Mouse (Mus musculus): ENCODE data around the gene Gm49333.
"Not testable (repeated sequence)": the region's sequence is repeated elsewhere in the genome, so short reads cannot be mapped to it uniquely, and the experiment has no call there.

The Gm49333 gene

DNA sequence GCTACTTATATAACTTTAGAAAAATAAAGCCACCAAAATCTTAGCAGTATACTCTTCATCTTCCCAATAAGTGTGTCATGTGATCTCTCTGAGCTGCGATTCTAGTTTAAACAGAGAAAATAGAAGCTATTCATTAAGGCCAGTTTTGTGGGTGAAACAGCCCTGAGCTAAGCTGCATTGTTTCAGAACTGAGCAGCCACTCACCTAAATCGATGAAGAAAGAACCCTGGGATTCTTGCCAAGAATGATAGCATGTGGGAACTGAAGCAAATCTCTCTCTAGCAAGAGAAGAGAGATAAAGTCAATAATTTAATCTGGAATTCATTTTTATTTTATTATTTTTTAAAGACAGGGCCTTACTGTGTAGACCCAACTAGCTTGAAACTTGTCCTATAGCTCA lies 11.8 kb downstream of the Gm49333 start:
- no peak for DNase-seq (ENCODE audit: low read depth, low spot score)

DNA sequence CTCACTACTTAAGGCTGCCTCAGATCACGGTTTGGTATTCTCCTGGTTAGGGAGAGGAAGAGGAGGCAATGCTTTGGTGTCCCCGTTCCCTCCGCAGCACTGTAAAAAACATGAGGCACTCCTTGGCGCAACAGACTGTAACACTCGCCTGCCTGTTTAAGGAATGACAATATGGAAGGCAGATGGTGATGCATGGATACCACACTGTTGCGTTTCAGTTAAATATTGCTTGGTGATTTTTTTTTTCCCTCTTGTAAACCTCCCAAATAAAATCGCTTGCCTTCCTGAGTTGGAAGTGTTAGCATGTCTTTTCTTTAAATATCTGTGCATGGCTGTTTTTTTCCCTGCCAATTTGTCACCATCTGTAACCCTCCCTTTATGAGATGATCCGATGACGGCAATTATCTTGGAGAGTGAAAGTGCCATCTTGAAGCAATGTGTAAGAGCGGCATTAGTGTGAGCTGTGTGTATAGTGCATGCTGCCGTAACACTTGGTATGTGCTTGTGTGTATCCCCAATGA lies 17.5 kb downstream of the Gm49333 start:
- DNase-seq (ENCODE audit: low read depth, low spot score) = no peak

DNA sequence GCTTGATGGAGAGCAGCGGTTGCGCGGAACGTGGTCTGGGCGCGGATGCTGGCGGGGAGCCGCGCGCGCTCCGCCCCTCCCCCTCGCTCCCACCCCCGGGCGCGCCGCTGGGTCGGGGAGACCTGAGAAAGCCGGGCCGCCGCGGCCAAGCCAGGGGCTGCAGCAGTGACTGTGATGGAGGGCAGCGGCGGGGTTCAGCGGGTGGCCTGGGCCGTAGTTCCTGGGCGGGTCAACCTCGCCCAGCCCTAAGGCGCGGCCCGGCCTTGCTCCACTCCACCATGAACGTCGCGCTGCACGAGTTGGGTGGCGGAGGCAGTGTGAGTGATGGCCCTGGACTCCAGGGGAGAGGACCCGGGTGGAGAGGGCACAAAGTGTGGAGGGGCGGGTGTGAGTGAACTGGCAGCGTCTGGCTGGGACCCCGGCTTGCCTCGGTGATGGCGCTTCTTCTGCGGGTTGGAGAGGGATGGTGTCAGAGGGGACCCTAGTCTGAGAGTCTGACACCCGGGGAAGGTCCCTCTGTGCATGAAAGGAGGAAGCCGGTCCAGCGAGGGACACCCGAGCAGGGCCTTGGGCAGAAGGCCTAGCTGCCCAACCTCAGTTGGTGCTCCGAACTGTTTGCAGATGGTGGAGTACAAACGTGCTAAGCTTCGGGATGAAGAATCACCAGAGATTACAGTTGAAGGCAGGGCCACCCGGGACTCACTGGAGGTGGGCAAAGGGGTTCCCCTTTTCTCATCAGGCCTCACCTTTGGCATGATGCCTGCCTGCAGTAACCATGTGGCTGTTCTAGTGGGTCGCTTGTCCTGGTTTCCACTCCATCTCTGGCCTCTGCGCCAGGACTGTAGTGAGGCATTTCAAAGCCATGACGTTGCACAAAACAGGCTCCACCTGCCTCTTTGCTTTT lies 18.6 kb downstream of the Gm49333 start, which contains the start of gene Ece2:
Gene Ece2, plus strand, starts transcription at position 98 of the 904 bp plus-strand sequence.
- no peak for DNase-seq (ENCODE audit: low read depth, low spot score)

DNA sequence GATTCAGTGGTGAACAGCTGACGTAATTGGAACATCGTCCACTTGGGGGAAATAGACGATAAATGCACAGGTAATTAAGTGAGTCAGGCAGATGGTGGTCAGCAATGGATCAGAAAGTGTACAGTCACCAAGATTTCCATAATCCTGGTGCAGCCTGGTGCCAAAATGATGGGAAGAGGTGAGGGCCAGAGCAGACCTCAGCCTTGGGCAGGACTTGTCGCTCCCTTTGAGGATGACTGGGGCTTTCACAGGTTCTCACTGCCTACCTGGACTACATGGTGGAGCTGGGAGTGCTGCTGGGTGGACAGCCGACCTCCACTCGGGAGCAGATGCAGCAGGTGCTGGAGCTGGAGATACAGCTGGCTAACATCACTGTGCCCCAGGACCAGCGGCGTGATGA lies 26.0 kb downstream of the Gm49333 start:
- DNase-seq (ENCODE audit: low read depth, low spot score) = no peak

DNA sequence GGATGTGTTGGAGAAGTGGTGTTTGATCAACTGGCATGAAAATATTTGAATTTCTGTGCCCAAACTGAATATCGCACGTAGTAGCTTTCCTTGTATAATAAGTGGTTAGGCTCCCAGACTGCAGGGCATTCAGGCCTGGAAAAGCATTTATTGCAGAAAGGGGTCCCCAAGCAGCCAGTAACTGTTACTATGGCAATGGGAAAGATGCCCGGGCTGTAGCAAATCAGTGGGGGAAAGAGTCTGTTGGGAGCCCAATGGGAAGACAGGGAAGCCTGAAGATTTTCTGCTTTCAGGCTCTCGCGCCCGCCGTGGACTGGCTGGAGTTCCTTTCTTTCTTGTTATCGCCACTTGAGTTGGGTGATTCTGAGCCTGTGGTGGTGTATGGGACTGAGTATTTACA lies 27.0 kb downstream of the Gm49333 start:
- no peak for DNase-seq (ENCODE audit: low read depth, low spot score)

DNA sequence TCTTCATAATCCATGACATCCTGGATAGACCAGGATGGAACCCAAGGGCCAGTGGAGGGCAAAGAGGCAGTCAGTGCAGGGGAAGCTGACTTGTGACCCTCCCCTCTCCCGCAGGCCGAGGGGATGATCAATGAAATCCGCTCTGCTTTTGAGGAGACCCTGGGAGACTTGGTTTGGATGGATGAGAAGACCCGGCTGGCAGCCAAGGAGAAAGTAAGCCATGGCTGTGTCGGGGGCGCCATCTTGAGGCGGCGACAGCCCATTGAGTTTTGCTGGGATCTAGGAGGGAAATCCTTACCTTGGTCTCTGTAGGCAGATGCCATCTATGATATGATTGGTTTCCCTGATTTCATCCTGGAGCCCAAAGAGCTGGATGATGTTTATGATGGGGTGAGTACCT lies 30.8 kb downstream of the Gm49333 start:
- DNase-seq (ENCODE audit: low read depth, low spot score) = peak; percentile 46

DNA sequence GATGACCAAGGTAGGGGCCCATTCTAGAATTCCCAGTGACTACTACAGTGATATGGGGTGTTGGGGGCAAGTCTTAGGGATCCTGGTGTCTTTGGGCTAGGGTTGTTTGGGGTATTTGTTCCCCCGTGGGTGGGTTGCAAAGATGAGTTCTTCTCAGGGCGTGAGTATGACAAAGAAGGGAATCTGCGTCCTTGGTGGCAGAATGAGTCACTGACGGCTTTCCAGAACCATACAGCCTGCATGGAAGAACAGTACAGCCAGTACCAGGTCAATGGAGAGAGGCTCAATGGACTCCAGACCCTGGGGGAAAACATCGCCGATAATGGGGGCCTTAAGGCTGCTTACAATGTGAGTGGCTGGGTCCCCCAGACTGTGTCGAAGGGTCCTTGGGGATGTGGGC lies 32.5 kb downstream of the Gm49333 start:
- no peak for DNase-seq (ENCODE audit: low read depth, low spot score)

DNA sequence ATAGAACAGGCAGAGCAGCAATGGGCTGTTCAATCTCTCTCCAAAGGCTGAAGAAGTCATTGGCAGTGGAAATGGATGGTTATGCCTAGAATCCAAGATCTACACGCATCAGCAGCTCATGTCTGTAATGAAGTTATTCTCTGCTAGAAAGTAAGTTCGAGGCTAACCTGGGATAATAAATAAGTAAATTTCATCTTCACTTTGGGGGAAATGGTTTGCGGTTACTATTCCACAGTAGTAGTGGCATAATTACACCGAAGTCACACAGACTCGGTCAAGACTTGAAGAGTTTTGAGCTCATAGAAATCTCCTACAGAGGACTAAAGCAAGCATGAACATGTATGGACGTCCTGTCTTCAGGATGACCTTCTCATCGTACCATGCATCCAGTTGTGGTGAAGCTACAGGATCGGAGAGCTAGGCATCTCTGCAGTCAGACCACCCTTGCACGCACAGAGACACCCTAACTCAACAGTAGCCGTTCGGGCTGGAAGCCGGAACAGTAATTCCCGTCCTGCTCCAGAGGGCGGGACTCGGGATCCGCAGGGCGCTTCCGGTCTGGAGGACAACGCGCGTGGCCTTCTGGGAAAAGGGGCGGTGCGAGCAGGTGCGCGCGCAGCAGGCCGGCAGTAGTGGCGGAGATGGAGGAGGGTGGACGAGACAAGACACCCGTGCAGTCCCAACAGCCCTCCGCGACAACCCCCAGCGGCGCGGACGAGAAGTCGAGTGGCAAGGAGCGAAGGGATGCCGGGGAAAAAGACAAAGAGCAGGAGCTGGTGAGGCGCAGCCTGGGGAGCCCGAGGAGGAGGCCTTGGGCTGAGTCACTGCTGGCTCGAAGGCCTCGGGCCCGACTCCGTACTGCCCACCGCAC lies 39.9 kb downstream of the Gm49333 start, which contains the start of gene Psmd2:
Gene Psmd2, plus strand, starts transcription at position 577 of the 871 bp plus-strand sequence.
- DNase-seq (ENCODE audit: low read depth, low spot score) = peak; percentile 93

DNA sequence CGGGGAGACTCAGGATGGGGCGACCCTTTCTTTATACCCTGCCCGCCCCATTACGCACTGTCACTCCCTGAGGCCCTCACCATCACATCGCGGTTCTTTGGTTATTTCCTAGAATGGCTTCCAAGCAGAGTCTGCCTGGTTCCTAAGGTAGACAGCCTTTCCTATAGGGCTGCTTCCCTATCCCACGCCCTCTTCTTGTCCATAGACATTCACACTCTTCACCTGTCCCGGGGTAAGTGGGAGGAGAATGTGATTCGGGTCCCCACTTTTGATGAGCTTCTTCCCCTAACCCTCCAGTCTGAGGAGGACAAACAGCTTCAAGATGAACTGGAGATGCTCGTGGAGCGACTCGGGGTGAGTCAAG lies 40.5 kb downstream of the Gm49333 start:
- no peak for DNase-seq (ENCODE audit: low read depth, low spot score)

DNA sequence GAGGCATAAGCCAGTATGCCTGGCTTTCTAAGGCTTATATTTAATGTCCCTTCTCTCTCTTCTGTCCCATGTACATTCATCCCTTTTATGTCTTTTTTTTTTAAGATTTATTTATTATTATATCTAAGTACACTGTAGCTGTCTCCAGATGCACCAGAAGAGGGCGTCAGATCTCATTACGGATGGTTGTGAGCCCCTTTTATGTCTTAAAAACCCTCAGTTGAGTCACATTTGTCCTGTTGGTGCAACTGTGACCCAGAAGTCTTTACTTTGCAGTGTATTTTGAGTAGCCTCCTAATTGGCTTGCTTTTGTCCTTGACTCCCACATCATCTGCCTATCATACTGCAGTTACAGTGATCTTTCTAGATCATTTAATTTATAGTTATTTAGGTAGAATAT lies 41.9 kb downstream of the Gm49333 start:
- DNase-seq (ENCODE audit: low read depth, low spot score) = no peak

DNA sequence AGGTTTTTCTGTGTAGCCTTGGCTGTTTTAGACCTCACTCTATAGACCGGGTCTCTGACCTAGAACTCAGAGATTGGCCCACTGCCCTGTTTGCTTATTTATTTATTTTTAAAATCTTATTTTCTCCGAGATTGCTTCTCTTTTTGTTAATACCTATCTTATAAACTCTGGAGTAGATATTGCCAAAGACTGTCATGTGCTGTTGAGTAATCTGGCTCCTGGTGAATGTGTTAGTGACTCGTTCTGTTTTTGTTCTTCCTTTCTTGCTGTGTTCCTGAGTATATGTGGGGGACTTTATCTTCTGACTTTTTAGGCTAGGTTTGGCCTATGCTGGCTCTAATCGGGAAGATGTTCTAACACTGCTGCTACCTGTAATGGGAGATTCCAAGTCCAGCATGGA lies 46.3 kb downstream of the Gm49333 start:
- no peak for DNase-seq (ENCODE audit: low read depth, low spot score)

DNA sequence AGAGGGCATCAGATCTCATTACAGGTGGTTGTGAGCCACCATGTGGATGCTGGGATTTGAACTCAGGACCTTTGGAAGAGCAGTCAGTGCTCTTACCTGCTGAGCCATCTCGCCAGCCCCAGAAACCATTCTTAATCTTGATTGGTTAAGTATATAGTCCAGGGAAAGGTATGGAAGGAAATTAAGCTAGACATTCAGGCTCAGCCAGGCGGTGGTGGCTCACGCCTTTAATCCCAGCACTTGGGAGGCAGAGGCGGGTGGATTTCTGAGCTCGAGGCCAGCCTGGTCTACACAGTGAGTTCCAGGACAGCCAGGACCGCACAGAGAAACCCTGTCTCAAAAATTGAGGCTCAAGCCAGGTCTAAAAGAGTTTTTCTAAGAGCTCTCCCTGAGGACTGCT lies 56.6 kb downstream of the Gm49333 start, which contains the start of gene Eif4g1:
Gene Eif4g1, plus strand, starts transcription at position 301 of the 400 bp plus-strand sequence.
- not testable (repeated sequence) for DNase-seq (ENCODE audit: low read depth, low spot score)

DNA sequence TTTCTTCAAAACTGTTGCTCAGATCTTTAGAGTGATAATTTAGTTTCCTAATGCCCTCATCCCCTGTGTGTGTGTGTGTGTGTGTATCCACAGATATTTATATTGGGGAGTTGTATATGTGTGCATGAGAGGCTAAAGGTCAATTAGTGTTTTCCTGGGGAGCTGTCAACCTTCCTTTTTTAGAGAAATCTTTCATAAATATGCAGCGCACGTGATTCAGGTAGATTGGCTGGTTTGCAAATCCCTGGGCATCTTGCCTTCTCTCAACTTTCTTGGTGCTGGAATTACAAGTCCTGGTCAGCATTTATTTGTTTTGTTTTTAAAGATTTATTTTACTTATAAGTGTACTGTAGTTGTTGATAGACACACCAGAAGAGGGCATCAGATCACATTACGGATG lies 58.9 kb downstream of the Gm49333 start:
- no peak for DNase-seq (ENCODE audit: low read depth, low spot score)

DNA sequence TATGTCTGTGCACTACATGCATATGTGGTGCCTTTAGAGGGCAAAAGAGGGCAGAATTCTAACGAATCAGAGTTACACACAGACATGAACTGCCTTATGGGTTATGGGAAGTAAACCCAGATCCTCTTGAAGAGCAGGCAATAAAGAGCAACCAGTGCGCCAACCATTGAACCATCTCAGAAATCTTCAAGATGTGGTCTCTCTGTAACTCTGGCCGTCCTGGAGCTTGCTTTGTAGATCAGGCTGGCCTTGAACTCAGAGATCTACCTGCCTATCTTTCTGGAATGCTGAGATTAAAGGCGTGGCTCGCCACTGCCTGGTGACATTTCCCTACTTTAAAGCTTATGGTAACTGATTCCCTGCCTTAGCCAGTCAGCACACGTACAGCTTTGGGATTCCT lies 60.5 kb downstream of the Gm49333 start:
- DNase-seq (ENCODE audit: low read depth, low spot score) = no peak

DNA sequence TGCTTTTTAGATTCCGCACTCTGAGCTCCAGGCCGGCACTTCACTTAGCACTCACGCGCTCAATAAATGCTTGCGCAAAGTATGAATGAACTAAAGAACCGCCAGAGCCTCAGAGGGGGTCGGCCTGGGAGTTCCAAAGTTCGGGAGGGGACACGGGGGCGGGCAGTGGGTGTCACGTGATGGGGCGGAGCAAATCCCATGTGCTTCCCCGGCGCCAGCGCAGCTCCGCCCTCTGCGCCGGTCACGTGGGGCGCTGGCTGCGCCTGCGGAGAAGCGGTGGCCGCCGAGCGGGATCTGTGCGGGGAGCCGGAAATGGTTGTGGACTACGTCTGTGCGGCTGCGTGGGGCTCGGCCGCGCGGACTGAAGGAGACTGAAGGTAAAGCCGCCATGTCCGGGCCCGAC lies 61.1 kb downstream of the Gm49333 start:
- peak; percentile 94 for DNase-seq (ENCODE audit: low read depth, low spot score)

DNA sequence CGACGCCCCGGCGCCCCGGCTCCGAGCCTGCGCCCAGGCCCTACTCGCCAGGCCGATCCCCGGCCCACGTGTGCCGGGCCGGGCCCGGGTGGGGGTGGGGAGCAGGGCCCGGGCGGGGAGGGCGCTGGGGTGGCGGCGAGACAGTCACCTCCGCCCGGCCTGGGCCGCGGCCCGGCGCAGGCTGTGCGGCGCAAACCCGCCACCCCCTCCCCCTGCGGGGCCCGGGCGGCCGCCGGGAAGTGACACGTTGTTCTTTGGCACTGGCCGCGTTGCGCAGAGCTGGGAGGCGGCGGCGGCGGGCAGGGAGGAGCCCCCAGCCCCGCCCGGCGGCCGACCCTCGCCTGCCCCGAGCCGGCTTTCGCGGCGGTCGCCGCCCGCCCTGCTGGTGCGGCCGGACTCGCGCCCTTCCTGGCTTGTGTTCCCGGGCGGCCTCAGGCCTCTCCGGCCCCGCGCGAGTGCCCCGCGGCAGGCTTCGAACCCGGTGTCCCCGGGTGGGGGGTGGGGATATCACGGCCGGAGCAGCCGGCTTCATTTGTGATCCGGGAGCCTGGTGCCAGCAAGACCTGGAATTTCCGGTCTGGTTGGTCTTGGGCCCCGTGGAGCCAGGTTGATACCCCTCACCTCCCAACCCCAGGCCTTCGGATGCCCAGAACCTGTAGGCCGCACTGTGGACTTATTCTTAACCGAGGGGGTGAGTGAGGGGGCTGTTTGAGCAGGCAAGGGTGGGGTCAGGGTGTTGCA lies 61.7 kb downstream of the Gm49333 start:
- DNase-seq (ENCODE audit: low read depth, low spot score) = no peak

DNA sequence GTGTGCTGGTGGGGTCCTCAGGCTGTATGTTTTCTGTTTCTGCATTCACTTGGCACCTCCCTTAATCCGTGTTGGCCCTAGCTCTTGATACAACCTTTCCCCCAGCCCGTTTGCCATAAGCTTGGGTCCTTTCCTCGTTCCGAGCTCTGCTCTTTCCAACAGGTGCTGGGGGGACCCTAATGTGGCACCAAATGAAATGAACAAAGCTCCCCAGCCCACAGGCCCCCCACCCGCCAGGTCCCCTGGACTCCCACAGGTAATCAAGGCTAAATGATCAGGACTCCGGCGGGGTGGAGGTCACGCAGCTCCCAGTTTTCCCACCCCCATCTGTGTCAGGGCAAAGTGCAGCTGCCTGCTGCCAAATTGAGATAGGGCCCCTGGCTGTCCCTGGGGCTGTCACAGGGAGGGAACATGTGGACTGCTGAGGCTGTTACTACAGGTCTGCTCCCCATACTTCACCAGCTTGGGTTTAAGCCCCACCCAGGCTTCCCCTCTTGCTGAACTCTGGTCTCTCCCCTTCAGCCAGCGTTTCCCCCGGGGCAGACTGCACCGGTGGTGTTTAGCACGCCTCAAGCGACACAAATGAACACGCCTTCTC lies 62.4 kb downstream of the Gm49333 start:
- no peak for DNase-seq (ENCODE audit: low read depth, low spot score)

DNA sequence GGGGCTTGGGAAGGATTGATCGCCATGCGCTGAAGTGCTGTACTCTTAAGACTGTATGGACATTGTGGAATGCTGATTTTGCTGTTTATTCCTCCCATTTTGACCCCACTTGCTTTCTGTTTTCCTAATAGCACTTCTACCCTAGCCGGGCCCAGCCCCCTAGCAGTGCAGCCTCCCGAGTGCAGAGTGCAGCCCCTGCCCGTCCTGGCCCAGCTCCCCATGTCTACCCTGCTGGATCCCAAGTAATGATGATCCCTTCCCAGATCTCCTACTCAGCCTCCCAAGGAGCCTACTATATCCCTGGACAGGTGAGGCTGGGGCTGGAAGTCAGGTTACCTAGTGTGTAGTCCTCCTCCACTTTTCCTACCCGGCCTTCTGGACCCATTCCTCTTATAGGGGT lies 63.8 kb downstream of the Gm49333 start:
- DNase-seq (ENCODE audit: low read depth, low spot score) = no peak

DNA sequence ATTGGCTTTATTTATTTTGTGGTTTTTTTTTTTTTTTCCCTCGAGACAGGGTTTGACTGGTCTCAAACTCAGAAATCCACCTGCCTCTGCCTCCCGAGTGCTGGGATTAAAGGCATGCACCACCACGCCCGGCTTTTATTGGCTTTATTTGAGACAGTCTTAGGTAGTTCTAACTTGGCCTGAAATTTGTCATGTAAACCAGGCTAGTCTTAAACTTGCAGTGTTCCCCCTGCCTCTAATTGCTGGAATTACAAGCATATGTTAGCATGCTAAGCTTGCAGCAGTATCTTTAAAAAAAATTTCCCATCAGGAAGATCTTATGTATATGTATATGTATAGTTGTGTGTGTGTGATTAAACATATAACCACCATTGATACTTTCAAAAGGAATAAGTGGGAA lies 65.3 kb downstream of the Gm49333 start:
- DNase-seq (ENCODE audit: low read depth, low spot score) = no peak

DNA sequence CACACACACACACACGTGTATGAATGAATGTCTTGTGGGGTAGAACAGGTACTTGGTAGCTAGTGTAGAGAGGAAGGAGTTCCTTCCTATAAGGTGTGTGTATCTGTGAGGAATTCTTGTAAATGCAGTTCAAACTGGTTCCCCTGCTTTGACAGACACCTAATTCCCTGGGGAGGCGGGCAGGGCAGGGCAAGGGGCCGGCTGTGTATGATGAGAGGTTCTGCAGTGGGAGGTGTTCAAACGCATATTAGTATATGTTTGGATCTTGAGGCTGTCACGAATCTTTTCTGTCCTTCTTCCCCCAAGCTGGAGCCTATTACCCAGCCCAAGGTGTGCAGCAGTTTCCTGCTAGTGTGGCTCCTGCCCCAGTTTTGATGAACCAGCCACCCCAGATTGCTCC lies 66.0 kb downstream of the Gm49333 start:
- DNase-seq (ENCODE audit: low read depth, low spot score) = no peak
